Mouse (Mus musculus) WW6 (cell line): ENCODE results near the gene Olfr1420.
"Not testable (repeated sequence)": the region's sequence is repeated elsewhere in the genome, so short reads cannot be mapped to it uniquely, and the experiment has no call there.

Experiments
- DNase-seq: peaks from one replicate; pipeline ENCODE4 v3.0.0-alpha.2; 2013; ENCODE audit warnings: low read depth, low spot score

The Olfr1420 gene

GRCm38 (mm10) chr19:11886265-11886664, at the start of gene Olfr1420:
Olfr1420 (plus strand) TSS chr19:11886565.
- no peak for DNase-seq

GRCm38 (mm10) chr19:11839119-11839518, 47.2 kb upstream of the Olfr1420 start, which contains the start of gene Olfr1417:
Olfr1417 (minus strand) TSS chr19:11839219.
- DNase-seq: no peak

- DNase-seq: no peak
Observed at GRCm38 (mm10) chr19:11846333-11846732, 40.0 kb upstream of the Olfr1420 start.

GRCm38 (mm10) chr19:11852652-11853051, 33.7 kb upstream of the Olfr1420 start:
- DNase-seq: no peak

GRCm38 (mm10) chr19:11854821-11855220, 31.5 kb upstream of the Olfr1420 start:
- DNase-seq: no peak

- DNase-seq: no peak
Observed at GRCm38 (mm10) chr19:11856506-11856905, 29.9 kb upstream of the Olfr1420 start.

GRCm38 (mm10) chr19:11860966-11861365, 25.4 kb upstream of the Olfr1420 start, which contains the start of gene Olfr1418:
Olfr1418 (minus strand) TSS chr19:11861066.
- no peak for DNase-seq

- no peak for DNase-seq
Observed at GRCm38 (mm10) chr19:11867837-11868236, 18.5 kb upstream of the Olfr1420 start.

- DNase-seq: no peak
Observed at GRCm38 (mm10) chr19:11875006-11875405, 11.4 kb upstream of the Olfr1420 start, which contains the start of gene Olfr1419. Olfr1419 (minus strand) TSS chr19:11875106.

- not testable (repeated sequence) for DNase-seq
Observed at GRCm38 (mm10) chr19:11878404-11878803, 8.0 kb upstream of the Olfr1420 start.

- DNase-seq: no peak
Observed at GRCm38 (mm10) chr19:11911021-11911420, 24.7 kb downstream of the Olfr1420 start.

GRCm38 (mm10) chr19:11911603-11912002, 25.2 kb downstream of the Olfr1420 start:
- DNase-seq: no peak

- DNase-seq: peak; percentile 86
Observed at GRCm38 (mm10) chr19:11912037-11912532, 25.7 kb downstream of the Olfr1420 start, which contains the start of gene Patl1. Patl1 (plus strand) TSS chr19:11912399.

- peak; percentile 38 for DNase-seq
Observed at GRCm38 (mm10) chr19:11912533-11913121, 26.3 kb downstream of the Olfr1420 start.

GRCm38 (mm10) chr19:11915804-11916203, 29.4 kb downstream of the Olfr1420 start:
- no peak for DNase-seq

- no peak for DNase-seq
Observed at GRCm38 (mm10) chr19:11922068-11922467, 35.7 kb downstream of the Olfr1420 start.

- DNase-seq: not testable (repeated sequence)
Observed at GRCm38 (mm10) chr19:11922515-11922914, 36.1 kb downstream of the Olfr1420 start.

- no peak for DNase-seq
Observed at GRCm38 (mm10) chr19:11926380-11926779, 40.0 kb downstream of the Olfr1420 start.

- no peak for DNase-seq
Observed at GRCm38 (mm10) chr19:11928025-11928748, 41.8 kb downstream of the Olfr1420 start.

GRCm38 (mm10) chr19:11946460-11946859, 60.1 kb downstream of the Olfr1420 start:
- DNase-seq: not testable (repeated sequence)
